Mouse (Mus musculus): ENCODE measurements around the gene Msi2.

Msi2 gene

DNA sequence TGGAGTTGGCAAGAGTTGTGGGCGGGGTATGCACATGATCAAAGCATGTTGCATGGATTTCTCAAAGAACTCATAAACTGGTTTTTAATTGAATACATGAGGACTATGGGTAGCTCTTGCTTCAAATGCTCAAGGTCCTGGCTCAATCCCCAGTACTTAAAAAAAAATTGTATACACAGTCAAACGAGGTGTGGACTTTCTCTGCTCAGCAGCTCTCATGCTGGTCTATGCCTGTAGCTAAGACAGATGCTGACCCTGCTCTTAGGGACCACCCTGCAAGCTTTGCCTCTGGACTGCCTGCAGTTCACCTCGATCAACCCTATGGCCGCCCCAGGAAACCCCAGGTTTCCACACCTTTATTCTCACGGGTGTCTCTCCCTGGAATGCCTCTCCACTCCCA lies 127.7 kb downstream of the Msi2 start:
- no peak for DNase-seq (ENCODE audit: low spot score in 2 of 2)

DNA sequence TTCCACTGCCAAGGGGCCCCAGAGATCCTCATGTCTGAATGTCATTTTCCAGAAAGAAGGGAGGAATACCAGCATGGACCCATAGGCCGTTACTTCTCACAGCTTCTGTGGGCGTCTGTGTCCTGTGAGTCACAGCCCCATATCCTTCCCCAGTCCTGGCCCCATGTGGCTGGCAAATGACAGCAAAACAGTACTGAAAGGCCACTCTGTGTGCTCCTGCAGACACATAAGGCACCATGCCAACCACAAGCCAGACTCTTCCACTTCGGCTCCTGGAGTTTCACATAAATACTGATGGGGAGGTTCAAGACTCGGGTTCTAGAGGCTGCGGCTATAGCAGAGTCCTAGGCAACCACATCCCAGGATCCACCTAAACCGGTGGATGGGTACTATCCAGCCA lies 128.7 kb downstream of the Msi2 start:
- peak in 1 of 2 experiments; percentile 22 for DNase-seq (ENCODE audit: low spot score in 2 of 2)

DNA sequence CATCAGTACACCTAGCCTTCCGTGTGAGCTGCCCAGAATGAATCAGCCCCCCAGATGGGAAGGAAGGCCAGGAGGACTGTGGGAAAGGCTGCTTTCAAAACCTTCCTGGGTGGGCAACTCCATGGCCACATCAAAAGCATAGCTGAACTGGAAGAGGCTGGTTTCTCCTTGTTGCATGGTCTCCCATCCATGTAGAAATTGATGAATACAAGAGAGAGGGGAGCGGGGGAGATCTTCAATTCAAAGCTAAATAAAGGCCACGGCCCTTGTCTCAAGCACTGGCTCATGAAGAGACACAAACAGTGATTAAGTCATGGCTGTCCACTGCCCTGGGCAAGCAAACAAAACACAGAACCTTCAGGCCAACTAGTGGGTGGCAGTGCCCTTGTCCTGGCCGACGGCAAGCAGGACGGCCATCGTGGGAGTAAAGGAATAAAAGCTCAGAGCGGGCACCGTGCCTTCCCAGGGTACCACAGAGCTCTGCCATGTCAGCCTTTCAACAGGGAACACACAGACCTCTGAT lies 129.6 kb downstream of the Msi2 start:
- DNase-seq (ENCODE audit: low spot score in 2 of 2): peak in 1 of 2 experiments; percentile 49

DNA sequence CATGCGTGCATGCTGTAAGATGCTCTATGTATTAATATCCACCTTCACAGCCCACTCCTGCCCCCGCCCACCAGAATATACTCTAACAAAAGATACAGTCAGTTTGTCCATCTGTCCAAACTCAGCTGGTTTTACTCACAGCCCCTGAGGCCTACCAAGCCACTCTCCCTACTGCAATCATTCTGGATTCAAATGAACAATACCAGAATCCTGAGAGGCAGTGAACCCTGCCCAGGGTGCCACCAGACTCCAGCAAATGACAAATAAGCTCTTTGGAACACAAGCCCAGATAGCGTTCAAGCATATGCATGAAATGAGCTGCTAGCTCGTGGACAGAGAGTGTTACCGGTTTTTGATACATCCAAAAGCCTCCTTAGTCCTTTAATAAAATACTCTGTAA lies 130.6 kb downstream of the Msi2 start:
- DNase-seq (ENCODE audit: low spot score in 2 of 2): no peak

DNA sequence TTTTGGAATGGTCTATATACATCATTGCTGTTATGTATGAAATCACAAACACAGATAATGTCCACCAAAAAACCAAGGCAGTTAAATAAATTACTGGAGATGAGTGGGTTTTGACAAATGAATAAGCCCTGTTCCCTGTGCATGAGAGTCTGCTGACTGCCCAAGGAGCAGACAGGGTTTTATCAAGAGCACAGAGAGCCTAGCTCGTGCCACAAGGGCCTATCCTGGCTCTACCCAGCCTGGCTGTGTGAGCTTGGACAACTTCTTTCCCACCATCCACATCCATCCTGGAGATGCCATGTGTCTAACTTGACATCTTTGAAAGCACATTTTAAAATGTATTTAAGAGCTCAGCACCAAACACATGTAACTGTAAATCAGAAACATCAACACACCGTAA lies 132.4 kb downstream of the Msi2 start:
- DNase-seq (ENCODE audit: low spot score in 2 of 2): no peak

DNA sequence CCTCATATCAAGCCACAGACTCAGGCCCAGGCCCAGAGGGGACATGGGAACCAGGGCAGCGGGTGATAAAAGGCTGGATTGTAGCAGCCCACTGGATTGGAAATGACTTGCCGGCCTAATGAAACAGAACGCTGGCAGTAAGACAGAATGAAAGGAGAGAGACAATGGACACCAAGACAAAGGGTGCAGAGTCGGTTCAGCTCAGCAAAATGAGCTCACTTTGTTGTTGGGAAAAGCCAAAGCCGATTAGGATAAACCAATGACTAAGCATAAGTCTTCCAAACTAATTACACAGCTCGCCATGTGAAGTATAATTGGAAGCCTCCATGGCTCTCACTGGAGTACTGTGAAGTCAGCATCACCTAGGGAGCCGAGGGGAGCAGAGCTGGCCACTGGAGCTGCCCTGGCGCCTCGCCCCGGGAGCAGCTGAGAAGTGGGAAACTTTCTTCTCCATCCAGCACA lies 133.1 kb downstream of the Msi2 start:
- DNase-seq (ENCODE audit: low spot score in 2 of 2): peak in 1 of 2 experiments; percentile 58

DNA sequence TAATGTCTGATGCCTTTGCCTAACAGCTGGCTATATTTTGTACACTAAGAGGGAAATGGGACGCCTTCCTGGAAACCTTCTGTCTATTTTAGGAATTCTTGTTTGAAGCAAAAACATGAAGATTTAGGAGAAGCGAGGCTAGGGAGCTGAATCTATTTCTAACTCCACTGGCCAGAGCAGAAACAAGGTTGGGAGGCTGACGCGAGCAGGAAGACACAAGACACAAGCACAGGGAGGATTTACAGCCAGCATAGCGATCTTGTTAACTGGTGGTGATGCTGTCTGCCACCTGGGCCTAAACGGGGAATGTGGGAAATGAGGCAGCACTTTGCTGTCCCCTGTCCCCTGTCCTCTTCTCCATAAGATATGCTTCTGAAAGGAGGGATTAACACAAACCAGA lies 134.4 kb downstream of the Msi2 start:
- no peak for DNase-seq (ENCODE audit: low spot score in 2 of 2)

DNA sequence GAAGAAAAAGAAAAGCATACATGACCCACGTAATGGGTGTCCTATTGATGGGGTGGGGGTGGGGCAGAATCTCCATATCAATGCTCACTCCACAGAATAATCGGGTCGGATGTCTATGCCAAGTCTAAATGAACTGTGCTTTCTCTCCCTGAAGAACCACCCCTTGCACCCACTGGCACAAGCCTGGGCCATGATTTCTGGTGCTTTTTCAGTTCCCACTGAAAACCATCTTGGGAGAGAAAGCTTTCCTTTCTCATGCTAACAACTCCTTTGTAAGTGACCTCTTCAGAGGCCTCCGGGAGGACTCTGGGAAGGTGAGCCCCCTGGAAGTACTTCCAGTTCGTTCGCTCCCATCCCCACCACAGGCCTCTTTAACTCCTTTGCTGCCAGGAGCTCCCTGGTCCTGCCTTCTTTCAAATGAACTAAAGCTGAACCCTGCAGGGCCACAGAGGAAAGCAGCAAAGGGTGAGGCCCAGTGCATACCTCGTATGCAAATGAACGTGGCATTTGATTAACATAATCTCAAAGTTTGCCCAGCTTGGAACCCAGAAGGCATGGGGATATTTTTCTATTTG lies 135.0 kb downstream of the Msi2 start:
- no peak for DNase-seq (ENCODE audit: low spot score in 2 of 2)

DNA sequence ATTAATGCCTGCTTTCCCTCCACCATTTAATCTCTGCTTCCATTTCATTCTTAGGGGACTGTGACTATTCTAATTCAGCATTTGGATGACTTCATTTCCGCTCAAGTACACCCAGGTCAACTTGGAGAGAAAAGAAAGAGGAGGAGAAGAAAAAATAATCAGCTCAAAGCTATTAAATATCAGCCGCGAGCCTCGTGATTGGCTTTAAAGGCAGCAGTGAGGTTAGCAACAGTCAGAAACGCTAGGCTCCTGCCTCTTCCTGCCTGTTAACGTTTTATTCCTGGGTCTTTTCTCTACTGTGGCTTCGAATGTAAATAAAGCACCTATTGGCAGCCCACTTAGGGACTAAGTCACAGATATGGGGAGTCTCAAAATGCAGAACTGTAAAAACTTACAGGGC lies 135.5 kb downstream of the Msi2 start:
- no peak for DNase-seq (ENCODE audit: low spot score in 2 of 2)

DNA sequence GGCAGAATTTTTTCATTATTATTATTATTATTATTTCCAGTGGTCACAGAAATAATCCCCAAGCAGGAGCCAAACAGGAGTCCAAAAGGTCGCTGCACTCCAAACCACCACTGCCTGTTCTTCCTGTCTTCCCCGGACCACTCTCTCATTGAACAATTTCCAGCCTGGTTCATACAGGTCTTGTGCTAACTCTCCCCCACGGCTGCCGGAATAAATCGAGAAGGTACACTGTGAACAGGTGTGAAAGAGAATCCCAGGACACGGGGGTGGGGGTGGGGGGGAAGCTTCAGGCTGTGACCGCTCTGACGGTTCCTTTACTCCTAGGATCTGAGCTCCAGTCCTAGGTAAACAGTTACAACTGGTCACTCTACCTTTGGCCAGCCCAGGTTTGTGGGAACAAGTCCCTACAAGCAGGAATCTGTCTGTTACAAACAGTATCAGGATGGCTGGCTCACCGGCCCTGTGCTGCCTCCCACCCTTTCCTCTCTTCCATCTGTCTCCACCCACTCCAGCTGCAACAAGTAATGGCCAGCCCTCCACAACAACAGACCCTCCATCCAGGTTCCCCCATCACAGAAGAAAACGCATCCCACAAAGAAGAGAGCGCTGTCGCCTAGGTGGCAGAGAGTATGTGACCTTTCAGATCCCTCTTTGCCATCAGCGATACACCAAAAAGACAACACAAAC lies 136.1 kb downstream of the Msi2 start:
- DNase-seq (ENCODE audit: low spot score in 2 of 2): no peak

DNA sequence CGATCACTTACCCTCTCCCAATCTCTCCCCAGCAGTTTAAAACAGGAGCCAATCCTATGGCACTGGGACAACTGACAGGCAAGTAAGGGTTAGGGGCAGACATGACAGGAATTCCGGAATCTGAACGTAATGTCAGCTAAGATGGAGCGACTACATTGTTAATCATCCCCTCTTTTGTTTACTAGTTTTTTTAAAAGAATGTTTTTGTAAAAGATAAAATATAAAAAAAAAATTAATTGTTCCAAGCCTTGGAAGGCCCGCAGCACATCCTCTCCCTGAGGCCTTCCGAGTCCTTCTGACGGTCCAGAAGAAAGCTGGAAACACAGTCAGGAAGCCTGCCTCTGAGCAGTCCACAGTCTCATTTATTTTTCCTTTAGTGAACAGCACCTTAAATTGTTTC lies 136.9 kb downstream of the Msi2 start:
- no peak for DNase-seq (ENCODE audit: low spot score in 2 of 2)

DNA sequence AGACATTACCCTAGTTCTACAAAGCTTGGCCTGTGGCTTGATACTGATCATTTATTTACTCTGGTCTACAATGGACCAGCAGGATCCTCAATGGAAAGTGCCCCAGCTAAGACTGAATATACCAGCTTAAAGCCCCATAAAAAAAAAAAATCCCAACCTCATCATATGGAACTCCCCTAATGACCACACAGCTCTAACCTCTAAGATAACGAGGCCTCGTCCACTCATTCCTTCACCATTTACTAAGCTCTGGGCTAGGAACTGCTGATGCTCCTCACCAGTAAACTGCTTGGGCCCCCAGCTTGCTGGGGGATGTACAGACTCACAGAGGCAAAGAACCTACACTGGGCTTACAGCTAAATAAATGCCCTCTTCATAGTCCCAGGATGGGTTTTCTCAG lies 139.6 kb downstream of the Msi2 start:
- no peak for DNase-seq (ENCODE audit: low spot score in 2 of 2)

DNA sequence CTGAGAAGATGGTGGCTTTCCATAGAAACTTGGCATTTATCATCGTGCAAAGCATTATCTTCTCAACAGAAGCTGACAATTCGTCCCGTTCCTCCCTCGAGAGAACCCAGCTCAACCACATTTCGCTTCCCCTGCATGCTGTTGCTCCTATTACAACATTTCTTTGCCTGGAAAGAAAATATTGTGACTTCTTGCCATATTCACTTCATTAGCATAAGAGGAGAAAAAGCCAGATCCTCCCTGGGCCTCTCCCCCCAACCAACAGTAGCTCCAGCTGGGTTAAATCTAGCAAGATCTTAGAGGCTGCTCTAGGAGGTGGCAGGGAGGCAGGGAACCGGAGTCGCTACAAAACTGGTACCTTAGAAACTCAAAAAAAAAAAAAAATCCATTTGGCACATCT lies 141.2 kb downstream of the Msi2 start:
- DNase-seq (ENCODE audit: low spot score in 2 of 2): no peak

DNA sequence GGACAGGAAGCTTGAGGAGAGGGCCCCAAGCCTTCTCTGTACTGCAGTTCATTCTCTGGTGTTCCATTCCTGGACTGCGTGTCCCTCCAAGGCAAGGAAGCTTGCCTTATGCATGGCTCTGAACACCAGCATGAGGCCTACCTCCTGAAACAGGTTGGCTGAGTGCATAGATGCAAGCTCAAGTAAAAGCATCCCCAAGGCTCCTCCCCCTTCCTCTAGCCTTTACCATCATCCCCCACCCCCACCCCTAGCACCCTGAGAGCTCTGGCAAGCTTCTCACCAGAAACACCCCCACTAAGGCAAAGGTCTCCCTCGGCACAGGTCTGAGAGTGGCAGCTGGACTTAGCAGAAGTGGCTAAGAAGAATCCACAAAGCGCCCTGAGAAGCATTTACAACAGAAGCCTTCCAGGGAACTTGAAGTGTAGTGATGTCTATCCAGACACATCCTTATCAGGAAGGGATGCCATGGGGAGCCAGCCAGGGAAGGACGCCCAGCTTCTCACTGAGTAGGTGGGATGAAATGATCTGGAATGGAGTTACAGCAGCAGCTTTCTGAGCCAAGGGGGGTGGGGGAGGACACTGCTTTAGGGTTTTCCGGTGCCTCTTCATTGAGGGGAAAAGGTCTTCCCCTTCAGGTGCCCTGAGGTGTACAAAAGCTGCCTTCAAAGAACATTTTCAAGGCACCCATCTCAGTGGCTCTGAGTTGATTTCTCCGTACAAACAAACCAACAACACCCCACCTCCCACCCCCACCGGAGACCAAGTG lies 141.9 kb downstream of the Msi2 start:
- no peak for DNase-seq (ENCODE audit: low spot score in 2 of 2)

DNA sequence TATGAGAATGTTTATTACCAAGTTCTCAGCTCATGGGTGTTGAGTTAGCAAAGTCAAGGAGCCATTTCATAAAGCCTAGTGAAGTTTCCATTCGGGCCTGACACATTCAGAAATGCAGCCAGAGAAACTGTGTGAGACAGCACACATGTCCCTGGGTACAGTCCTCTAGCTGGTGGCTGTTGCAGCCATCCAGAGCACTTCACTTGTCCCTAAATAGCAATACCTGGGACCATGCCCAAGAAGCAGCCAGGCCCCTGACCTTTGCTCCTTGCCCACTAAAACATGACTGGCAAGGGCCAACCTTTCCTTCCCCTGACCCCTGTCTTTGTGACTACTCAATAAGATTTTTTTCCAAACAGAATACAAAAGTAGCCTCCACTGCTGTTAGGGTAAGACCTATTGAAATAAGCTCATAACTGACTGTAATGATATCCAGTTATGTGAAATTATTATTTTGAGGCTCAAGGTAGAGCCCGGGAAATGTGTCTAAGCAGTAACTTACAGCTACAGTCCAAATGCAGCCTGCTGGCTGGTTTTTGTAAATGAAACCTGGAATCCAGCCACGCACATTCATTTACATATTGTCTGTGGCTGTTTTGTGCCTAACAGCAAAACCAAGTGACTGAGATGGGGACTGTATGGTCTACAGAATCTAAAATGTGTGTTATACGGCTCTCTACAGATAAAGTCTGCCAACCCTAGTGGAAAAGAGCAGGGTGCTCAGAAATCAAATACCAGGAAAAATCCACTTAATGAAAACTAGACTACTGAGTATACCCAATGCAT lies 143.5 kb downstream of the Msi2 start:
- no peak for DNase-seq (ENCODE audit: low spot score in 2 of 2)

DNA sequence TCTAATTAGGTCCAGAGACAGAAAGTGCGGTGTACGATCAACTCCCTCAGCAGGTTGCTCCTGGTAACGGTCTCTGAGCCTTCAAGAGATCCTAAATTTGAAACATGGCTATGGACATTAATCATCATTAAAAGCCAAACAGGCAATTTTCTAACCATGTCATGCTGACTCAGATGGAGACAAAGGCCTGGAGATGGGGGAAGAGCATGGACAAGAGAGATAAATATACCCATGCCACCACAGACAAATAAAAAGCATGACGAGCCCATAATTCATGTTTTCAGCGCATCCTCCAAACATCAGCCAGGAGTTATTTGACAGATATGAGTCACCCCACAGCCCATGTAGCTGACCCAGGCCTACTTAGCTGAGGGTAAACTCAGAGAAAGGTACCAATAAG lies 145.3 kb downstream of the Msi2 start:
- DNase-seq (ENCODE audit: low spot score in 2 of 2): no peak

DNA sequence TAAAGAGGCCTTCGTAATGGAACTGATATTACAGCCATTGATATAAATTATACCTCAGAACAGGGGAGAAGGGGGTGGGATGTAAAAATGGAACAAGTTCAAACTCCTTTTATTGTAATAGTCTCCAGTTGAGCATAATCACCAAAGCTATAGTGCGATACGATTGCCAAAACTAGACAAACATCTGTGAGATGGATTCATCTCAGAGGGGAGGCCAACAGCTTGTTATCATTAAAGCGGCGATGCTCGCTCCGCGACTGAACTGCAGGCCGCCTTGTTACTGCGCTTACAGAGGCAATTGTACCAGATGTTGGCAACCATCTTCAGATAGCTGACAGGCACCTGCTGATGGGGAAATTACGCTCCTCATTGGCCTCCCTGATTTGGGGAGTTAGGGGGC lies 145.9 kb downstream of the Msi2 start:
- DNase-seq (ENCODE audit: low spot score in 2 of 2): no peak

DNA sequence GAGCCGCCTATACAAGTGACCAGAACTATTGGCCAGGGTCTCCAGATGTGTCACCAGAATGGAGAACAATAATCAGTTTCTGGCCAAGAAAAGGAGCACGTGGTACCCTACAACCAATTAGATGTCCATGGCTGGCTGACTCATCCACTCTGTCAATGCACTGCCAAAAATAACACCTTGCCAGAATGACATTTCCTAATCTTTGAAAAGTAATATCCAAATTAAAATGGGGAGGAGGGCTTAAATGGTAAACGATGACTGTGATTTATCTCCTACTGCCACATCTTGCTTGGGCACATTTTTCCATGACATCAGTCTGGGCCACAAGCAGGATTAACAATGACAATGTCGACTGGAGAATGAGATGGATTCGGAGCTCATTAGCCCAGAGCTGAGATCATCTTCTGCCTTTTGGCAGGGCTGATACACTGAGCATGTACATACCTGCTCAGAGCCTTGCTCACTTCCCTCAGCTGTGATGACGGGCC lies 147.6 kb downstream of the Msi2 start:
- no peak for DNase-seq (ENCODE audit: low spot score in 2 of 2)

DNA sequence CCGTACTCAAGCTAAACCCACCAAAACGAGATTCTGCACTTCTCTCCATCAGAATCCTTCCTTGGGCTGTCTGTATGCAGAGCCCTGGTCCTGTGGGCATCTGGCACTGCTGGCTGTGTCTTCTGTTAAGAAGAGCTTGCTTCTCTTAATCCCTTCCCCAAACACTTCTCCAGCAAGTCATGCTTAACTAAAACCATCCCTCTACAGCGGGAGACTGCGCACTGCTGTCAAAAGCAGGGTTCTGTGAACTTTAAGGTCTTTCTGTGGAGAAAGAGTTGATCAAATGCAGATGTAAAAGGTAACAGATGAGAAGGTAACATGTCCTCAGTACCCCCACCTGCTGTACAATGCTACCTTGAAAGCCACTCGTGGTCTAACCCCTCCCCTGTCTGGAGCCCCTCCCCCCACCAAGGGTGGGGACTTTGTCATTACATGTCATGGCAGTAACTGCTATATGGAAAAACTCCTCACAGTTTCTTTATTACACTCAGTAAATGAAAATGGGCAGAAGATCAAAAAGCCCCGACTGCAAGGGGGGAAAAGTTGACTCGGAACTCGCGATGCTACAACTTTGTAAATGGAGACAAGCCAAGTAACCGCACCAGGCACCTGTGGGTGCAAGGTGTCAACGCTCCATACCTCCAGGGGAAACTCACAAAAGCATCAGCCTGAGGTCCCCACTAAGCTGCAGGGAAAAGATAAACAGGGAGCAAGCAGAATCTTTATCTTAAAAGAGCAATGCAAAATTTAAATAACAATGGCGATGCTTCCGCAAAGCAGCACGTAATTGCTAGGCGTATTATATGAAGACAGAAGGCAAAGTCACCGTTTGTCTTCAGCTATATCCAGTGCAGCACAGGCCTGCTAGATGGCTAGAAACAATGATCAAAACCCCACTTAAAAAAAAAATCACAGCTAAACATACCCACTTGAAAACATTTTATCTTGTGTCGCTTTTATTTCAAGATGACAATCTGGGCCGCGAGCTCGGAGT lies 151.4 kb downstream of the Msi2 start:
- DNase-seq (ENCODE audit: low spot score in 2 of 2): no peak

DNA sequence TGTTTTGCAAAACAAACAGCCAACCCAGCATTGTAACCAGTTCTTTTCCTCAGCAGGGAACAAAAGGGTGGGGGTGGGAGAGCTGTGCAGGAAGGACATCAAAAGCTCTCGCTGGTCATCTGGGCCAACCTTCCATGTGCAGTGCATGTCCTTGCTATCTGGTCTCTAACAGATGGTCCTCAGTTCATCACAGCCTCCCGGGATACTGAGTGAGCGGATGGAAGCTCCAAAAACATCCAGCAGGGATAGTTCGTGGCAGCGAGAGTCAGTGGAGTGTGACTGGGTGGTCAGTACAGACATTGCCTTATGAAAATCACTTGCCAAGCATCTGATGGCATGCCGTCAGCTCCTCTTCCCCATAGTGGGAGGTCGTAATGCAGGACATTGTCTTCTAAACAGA lies 153.5 kb downstream of the Msi2 start:
- DNase-seq (ENCODE audit: low spot score in 2 of 2): no peak

DNA sequence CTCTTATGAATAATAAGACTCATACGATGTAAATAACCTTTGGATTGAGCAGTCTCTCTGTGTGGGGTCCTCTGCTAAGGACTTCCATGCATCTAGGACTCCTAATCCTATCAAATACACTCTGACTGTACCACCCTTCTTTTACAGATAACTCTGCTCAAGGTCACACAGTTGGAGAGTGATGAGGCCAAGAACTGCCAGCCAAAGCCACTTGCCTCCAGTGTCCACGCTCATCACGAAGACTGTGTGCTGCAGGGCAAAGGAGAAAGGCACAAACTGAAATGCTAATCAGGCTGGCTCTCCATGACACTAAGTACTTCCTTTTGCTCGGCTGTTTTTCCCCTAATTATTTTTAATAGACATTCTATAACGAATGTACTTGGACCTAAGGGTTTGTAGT lies 153.9 kb downstream of the Msi2 start:
- DNase-seq (ENCODE audit: low spot score in 2 of 2): no peak
